Mouse (Mus musculus) erythroblast, embryonic 14.5 days (primary cell): ENCODE measurements around the gene Kif12. TPM values are rescaled to one million over a fixed set of nuclear protein-coding genes. Genes with fewer than 3 reads are reported as not detected.

Experiments
- H3K27me3 ChIP-seq: 2 replicates; pipeline ENCODE4 v1.6.1; 2012; ENCODE audit warnings: inconsistent platforms; ENCODE audit not compliant: control insufficient read depth
- H3K36me3 ChIP-seq: 2 replicates; pipeline ENCODE4 v1.6.1; 2012; ENCODE audit warnings: mild to moderate bottlenecking, inconsistent platforms; ENCODE audit not compliant: control insufficient read depth
- H3K4me1 ChIP-seq: 2 replicates; pipeline ENCODE4 v1.6.1; 2012; ENCODE audit warnings: inconsistent platforms; ENCODE audit not compliant: control insufficient read depth
- H3K4me3 ChIP-seq: replicated peaks from 2 replicates; pipeline ENCODE3; 2012; ENCODE audit warnings: moderate library complexity, mild to moderate bottlenecking, inconsistent platforms
- H3K9me3 ChIP-seq: 2 replicates; pipeline ENCODE4 v1.6.1; 2012; ENCODE audit warnings: low read length, inconsistent platforms, mixed read lengths; ENCODE audit not compliant: control insufficient read depth
- GATA1 ChIP-seq: IDR thresholded peaks from 2 replicates; pipeline ENCODE4 v1.6.1; 2012; ENCODE audit warnings: low read length, inconsistent platforms, mixed read lengths
- TAL1 ChIP-seq: IDR thresholded peaks from 3 replicates; pipeline ENCODE4 v1.6.1; 2012; ENCODE audit warnings: low read length, inconsistent platforms, mixed read lengths
- polyA plus RNA-seq: library from polyadenylated mRNA; stranded (reverse); fragments of >175 nt; gene quantifications from 2 replicates; pipeline ENCODE4 v1.2.3, GENCODE M21; 2012

Kif12 gene
- 0.03 TPM in 1 of 2 replicates, not detected in the other for polyA plus RNA-seq

DNA sequence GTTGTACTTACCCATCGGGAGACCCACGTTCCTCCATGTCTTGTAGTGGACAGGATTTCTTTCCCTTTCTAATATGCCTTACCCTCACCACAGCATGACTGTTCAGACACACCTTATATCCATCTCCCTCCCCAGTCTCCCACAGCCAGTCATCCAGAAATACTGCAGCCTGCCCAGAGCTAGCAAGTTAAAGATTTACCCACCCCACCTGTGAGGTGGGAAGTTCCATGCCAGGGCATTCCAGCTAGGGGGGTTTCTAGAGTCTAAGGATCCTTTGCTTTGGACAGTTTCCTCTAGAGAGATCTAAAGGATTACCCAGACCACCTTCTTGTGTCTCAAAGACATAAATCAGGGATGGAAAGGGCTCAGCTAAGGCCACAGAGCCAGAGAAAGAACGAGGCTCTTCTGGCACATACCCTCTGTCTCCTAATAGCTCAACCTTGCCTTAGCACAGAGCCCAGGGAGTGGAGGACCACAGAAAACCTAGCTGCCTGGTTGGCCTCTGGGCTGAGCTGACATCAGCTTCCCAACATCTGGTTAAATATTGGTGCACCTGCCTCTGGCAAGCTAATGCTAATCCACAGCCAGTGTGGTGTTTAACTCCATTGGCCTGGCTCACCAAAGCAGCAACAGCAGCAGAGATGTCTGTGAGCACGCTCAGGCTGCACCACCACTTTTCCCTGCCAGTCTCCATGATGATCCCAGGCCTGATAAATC is at the start of gene Kif12:
TSS of gene Kif12 (minus strand) at position 163 of the 717 bp plus-strand sequence.
- H3K27me3 ChIP-seq, result no peaks in the 10 kb centered on the region
- no peaks in the 10 kb centered on the region for H3K4me1 ChIP-seq
- no peaks in the 10 kb centered on the region; the same call in 1 of the 2 replicates for H3K36me3 ChIP-seq
- no peaks in the 10 kb centered on the region for H3K9me3 ChIP-seq
- TF ChIP-seq TAL1 (no peak), GATA1 (no peak)
- H3K4me3 ChIP-seq, result peak within 1 kb of the TSS; percentile 45

DNA sequence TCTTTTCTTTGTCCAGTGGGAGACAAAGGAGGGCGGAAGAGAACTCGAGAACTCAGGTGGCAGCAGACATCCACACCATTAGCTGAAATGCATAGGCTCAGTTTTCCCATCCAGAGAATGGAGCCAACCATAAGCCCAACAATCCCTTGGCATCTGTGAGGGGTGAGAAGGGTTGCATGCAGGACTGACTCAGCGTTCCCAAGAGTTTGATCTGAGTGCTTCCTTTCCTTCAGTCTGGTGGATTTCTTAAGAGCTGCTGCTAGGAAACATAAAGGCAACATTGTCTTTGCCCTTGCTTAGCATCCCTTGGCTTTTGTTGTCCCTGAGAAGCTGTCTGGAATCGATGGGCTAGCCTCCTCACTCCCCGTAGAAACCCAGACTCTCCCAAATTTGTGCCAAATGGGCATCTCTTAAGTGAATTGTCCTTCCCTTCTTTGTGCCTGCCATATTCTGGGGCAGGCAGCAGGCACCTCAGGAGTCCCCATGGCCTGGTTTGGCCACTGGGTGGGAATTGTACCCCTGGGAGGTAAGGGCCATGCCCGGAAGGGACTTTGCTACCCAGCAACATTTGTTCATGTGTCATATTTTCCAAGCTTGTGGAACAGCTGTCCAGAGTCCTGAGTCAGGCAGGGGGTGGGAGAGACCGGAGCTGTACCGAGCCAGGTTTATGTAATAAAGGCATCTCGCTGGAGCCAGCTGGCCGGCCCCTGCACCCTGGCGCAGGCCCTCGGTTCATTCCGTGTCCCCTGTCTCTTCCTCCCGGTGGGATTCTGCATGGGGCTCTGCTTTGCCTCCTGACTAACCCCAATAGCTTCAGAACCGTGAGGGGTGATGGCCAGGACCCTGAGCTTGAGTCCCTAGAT is 49.4 kb upstream of the Kif12 start:
- Histone ChIP-seq H3K27me3 (peaks cover 9% of the 10 kb centered on the region), H3K4me1 (no peaks in the 10 kb centered on the region), H3K4me3 (no peak overlapping the region), H3K36me3 (peaks cover 5% of the 10 kb centered on the region; the same call in 1 of the 2 replicates), H3K9me3 (no peaks in the 10 kb centered on the region)
- no peak for TF ChIP-seq GATA1
- TF ChIP-seq TAL1, result no peak

DNA sequence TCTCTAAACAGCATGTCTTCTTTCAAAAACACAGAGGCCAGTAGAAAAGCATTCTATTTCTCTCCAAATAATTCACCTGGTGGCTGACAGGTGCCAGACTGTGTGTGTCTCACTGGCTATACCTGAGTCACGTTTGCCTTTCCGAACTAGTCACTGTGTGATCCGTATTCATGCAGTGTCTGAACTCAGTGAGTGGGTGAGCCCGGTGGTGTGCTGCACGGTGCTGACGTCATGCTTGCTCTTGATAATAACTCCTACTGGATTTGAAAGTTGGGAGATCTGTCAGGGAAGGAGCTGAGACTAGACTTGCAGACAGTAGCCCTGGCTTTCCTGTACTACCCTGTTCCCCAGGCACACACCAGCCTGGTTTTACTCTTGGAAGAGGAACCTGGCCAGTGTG is 47.7 kb upstream of the Kif12 start:
- no peaks in the 10 kb centered on the region for H3K9me3 ChIP-seq
- H3K27me3 ChIP-seq, result peaks cover 26% of the 10 kb centered on the region
- no peak overlapping the region for H3K4me3 ChIP-seq
- no peaks in the 10 kb centered on the region for H3K4me1 ChIP-seq
- TF ChIP-seq TAL1, result no peak
- H3K36me3 ChIP-seq, result peaks cover 5% of the 10 kb centered on the region; the same call in 1 of the 2 replicates

DNA sequence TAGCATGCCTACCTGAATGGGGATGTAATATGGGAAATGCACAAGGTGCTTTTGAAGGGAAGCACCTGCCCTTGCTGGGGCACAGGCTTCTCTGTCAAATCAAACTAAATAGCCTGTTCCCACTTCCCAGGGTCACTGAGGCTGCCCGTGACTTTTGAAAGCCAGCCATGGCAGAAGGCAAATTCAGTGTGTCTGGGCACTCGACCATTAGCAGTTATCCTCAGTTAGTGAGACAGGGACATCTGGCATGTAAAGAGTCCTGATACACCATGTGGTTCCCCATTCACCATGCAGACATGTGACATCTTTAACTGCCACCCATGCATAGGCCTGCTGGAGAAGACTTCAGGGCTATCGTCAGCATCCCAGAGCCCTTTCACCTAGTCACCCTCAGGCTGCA is 47.1 kb upstream of the Kif12 start:
- H3K9me3 ChIP-seq, result no peaks in the 10 kb centered on the region
- no peaks in the 10 kb centered on the region for H3K4me1 ChIP-seq
- H3K36me3 ChIP-seq, result no peaks in the 10 kb centered on the region; the same call in 1 of the 2 replicates
- H3K27me3 ChIP-seq, result peaks cover 32% of the 10 kb centered on the region
- no peak overlapping the region for H3K4me3 ChIP-seq
- no peak for TF ChIP-seq GATA1
- no peak for TF ChIP-seq TAL1

DNA sequence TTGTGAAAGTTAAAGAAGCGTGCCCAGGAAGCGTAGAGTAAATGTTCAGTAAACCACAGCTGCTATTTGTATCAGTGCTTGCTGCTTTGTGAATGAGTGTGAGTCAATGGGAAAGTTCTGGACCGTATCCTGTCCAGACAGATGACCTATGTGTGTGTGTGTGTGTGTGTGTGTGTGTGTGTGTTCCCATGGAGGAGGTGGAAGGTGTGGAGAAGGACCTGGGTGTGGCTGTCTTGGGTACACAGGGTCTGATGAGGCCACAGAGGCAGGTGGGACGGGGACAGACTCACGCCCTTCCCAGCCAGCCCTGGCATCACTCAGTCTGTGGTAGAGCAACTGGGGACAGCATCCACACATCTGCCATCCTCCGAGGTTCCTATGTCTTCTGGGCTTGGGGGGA is 45.6 kb upstream of the Kif12 start:
- Histone ChIP-seq H3K9me3 (no peaks in the 10 kb centered on the region), H3K36me3 (no peaks in the 10 kb centered on the region; the same call in 1 of the 2 replicates), H3K4me1 (no peaks in the 10 kb centered on the region), H3K27me3 (peaks cover 43% of the 10 kb centered on the region), H3K4me3 (no peak overlapping the region)
- TF ChIP-seq TAL1 (no peak), GATA1 (no peak)

DNA sequence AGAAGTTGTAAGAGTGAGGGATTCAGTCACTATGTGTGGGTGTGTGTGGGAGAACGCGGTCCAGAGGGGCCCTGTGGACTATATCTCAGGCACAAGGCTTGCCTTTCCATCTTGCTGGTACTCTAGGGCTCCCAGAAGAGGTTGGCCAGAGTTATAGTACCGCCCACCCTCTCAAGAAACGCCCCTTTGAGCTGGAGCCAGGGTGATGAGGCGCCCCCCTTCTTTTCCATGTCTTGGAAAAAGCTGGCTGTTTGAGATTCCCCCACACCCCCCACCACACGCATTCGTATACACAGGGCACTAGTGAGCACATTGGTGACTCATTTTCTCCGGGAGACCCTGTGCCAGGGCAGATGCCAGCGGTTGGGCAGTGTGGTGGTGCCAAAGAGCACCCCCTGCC is 44.6 kb upstream of the Kif12 start:
- Histone ChIP-seq H3K9me3 (no peaks in the 10 kb centered on the region), H3K4me1 (no peaks in the 10 kb centered on the region), H3K36me3 (no peaks in the 10 kb centered on the region; the same call in 1 of the 2 replicates), H3K4me3 (peak overlapping the region; percentile 50), H3K27me3 (peaks cover 43% of the 10 kb centered on the region)
- TF ChIP-seq TAL1, result no peak
- TF ChIP-seq GATA1, result no peak

DNA sequence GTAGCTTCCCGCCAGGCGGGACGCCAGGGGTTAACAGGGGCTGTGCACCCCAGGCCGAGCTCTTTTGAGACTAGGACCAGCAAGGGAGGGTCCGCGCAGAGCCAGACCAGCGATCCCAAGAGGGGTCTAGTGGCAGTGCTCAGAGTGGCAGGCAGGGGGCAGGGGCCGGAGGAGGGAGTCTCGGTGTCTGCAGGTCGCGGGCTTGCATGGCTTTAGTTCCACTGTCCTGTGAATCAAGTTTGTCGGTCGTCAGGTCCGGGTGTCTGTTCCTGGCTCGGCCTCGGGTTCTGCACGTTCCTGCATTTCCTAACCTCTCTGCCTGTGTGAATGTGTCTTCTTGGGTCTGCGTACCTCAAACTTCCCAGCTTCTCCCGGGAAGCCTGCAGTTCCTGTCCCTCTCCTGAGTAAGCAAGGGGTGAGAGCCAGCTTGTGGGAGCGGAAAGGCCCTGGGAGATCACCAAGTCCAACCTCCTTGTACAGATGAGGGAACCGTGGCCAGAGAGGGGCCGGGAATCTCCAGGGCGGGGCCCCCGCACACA is 44.1 kb upstream of the Kif12 start:
- Histone ChIP-seq H3K4me1 (no peaks in the 10 kb centered on the region), H3K4me3 (peak overlapping the region; percentile 50), H3K36me3 (no peaks in the 10 kb centered on the region; the same call in 1 of the 2 replicates), H3K9me3 (no peaks in the 10 kb centered on the region), H3K27me3 (peaks cover 43% of the 10 kb centered on the region)
- TF ChIP-seq TAL1 (no peak), GATA1 (no peak)

DNA sequence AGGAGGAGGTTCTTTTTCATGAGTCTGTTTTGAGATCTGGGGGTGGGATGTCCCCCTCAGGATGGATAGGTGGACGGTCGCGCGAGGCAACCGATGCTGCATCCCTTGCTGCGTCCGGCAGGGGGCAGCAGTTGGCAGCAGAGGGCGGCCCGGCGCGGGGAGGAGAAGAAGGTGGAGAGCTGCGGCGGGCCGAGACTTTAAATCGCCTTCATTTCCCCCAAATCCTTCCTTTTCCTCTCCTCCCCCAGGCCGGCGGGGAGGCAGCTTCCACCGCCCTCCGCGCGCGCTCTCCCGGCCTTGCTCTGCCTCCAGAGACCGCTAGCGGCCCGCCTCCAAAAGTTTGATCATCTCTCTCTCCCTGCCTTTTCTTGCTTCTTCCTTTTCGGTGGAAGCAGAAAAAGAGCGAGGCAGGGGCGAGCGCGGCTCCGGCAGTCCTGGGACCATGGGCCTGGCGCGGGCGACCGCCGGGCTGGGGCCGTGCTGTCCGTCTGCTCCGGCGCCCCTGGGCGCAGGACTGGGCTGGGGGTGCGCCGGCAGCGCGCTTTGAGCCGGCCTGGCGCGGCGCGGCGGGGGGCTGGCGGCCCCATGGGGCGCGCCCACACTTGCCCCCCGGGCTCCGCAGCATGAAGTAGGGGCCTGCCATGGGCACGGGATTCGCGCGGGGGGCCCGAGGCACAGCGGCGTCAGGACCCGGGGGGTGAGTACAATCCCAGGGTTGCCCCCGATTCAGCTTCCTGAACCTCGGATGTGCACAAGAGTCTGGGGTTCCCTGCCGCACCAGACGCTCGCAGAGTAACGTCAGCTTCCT is 43.5 kb upstream of the Kif12 start:
- no peaks in the 10 kb centered on the region for H3K9me3 ChIP-seq
- no peaks in the 10 kb centered on the region for H3K4me1 ChIP-seq
- H3K4me3 ChIP-seq, result peak overlapping the region; percentile 50
- H3K27me3 ChIP-seq, result peaks cover 43% of the 10 kb centered on the region
- TF ChIP-seq GATA1 (no peak), TAL1 (no peak)
- no peaks in the 10 kb centered on the region for H3K36me3 ChIP-seq
